Mouse (Mus musculus): Measurements from ENCODE around the gene Clcnkb. TPM values are rescaled to one million over a fixed set of nuclear protein-coding genes. Genes with fewer than 3 reads are reported as not detected.

Clcnkb gene
- polyA plus RNA-seq, 1 experiment: not detected

GRCm38 (mm10) chr4:141445328-141445720 is 29.5 kb upstream of the Clcnkb start:
- H3K4me3 ChIP-seq (ENCODE audit: insufficient read depth, low read depth, low read length): peak overlapping the region; percentile 84
- H3K27ac ChIP-seq (replicated peaks; ENCODE audit: low read depth, low read length): no peak overlapping the region
- peaks cover 12% of the 10 kb centered on the region for H3K4me1 ChIP-seq (ENCODE audit: control insufficient read depth, insufficient read depth, insufficient read length, low read length)

- peak within 1 kb of the TSS; percentile 62; the same call in 1 of the 2 replicates for H3K27ac ChIP-seq (replicated peaks; ENCODE audit: low read depth, low read length)
- peaks cover 12% of the 10 kb centered on the region for H3K4me1 ChIP-seq (ENCODE audit: control insufficient read depth, insufficient read depth, insufficient read length, low read length)
- peak within 1 kb of the TSS; percentile 88 for H3K4me3 ChIP-seq (ENCODE audit: insufficient read depth, low read depth, low read length)
Measured at GRCm38 (mm10) chr4:141444451-141445327, 28.9 kb upstream of the Clcnkb start, which contains the start of gene Zbtb17. TSS of gene Zbtb17 (plus strand) at chr4:141444654.

DNA sequence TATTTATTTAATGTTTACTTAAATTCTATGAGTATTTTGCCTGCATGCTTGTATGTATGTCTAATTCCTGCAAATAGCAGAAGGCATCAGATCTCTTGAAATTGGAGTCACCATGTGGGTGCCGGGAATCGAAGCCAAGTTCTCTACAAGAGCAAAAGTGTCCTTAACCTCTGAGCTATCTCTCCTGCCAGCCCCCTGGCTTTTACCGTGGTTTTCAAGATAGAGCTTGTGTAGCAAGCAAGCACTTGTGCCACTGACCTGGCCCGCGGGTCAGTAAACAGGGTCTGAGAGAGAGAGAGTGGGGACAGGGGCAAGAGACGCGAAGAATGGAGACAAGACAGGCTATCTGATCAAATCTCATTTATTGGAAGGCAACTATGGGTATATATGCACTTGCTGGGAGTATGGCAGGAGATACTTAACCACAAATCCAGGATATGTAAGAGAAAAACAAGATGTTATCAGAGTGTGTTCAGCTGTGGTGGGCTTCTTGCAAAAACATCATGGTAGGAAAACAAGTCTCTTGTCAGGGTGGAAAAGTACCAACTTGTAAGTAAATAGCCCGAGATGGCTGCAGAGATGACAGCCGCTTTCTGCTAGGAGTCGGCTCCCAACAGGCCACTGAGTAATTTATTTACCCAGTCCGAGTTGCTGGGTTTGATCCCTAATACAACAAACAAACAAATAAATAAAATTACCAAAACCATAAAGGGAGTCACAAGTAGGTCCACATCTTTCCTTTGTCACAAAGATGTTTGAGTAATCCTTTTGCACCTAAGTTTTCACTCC is 28.0 kb upstream of the Clcnkb start:
- Histone ChIP-seq H3K27ac (replicated peaks; ENCODE audit: low read depth, low read length) (peak overlapping the region; percentile 62; the same call in 1 of the 2 replicates), H3K4me1 (ENCODE audit: control insufficient read depth, insufficient read depth, insufficient read length, low read length) (peaks cover 12% of the 10 kb centered on the region), H3K4me3 (ENCODE audit: insufficient read depth, low read depth, low read length) (peak overlapping the region; percentile 88)

DNA sequence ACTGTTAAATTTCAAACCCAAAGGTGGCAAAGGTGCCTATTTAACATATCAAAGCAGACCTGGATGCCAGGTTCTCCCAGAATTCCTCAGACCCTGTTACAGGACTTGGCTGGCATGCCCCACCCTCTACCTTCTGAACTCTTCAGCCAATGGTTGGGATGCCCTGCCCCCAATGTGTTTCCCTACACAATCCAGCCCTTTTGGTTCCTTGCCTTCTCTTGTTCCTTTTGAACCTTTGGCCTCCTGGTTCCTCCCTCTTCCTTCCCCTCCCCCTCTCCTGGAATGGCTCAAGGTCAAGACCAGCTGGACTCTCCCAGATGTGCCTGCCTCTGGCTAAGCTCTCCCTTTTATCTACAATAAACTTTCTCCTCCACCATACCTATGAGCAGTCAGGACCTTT is 25.1 kb upstream of the Clcnkb start:
- H3K4me1 ChIP-seq (ENCODE audit: control insufficient read depth, insufficient read depth, insufficient read length, low read length): peaks cover 12% of the 10 kb centered on the region
- H3K27ac ChIP-seq (replicated peaks; ENCODE audit: low read depth, low read length): no peak overlapping the region
- no peak overlapping the region for H3K4me3 ChIP-seq (ENCODE audit: insufficient read depth, low read depth, low read length)

DNA sequence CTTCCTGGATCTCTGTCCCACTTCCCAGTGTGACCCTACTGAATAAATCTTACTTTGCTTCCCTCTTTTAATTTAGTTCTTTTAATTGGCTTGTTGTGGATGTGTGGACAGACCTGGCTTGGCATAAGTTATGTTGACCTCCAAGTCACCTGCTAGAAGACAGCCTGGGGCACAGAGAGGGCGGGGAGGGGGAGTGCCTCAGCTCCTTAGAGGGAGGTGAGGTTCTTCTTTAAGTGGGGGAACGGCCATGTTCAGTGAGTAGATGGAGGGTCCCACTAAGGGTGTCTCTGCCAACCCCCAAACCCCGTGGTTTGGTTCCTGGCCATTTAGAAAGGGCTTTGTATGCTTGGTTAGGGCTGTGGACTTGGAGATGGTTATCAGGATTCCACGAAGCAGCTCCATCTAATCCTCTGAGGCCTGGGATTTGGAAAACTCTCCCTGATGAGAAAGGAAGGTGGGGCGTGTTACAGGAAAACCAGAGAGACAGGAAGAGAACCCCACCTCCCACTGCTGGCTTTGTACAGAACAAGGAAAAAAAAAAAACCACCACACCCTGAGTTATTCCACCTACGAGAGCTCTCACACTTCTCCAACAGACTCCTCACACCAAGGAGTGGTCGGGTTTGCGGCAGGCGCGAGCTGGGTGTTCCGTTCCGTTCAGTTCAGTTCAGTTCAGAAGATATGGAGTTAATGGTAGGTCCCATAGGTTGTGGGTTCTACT is 23.4 kb upstream of the Clcnkb start:
- Histone ChIP-seq H3K27ac (replicated peaks; ENCODE audit: low read depth, low read length) (peak overlapping the region; percentile 69), H3K4me1 (ENCODE audit: control insufficient read depth, insufficient read depth, insufficient read length, low read length) (peaks cover 8% of the 10 kb centered on the region), H3K4me3 (ENCODE audit: insufficient read depth, low read depth, low read length) (no peak overlapping the region)

DNA sequence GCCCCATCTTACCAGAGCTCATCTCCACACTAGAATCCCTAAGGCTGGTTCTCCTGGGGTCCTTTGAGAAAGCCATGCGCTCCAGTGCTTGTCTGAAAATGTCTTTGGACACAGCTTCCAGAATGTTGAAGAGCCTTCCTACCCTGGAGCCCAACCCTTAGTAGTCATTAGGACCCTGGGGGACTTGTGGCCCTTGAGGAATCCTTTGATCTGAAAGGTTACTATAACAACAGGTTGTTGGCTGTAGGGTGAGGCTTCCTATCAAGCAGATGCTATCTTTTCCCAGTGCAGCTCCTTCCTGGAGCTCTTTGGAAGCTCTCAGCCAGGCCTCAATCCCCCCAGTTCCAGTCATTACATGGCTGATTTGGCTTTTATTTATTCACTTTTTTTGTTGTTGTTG is 20.2 kb upstream of the Clcnkb start, which contains the start of gene Srarp:
Srarp (minus strand) TSS at position 132 of the 400 bp plus-strand sequence.
- Histone ChIP-seq H3K4me3 (ENCODE audit: insufficient read depth, low read depth, low read length) (no peak within 1 kb of the TSS), H3K27ac (replicated peaks; ENCODE audit: low read depth, low read length) (no peak within 1 kb of the TSS), H3K4me1 (ENCODE audit: control insufficient read depth, insufficient read depth, insufficient read length, low read length) (peaks cover 3% of the 10 kb centered on the region)

GRCm38 (mm10) chr4:141433191-141433590 is 17.4 kb upstream of the Clcnkb start:
- Histone ChIP-seq H3K4me3 (ENCODE audit: insufficient read depth, low read depth, low read length) (no peak overlapping the region), H3K27ac (replicated peaks; ENCODE audit: low read depth, low read length) (no peak overlapping the region), H3K4me1 (ENCODE audit: control insufficient read depth, insufficient read depth, insufficient read length, low read length) (no peaks in the 10 kb centered on the region)

GRCm38 (mm10) chr4:141432666-141433065 is 16.9 kb upstream of the Clcnkb start:
- no peaks in the 10 kb centered on the region for H3K4me1 ChIP-seq (ENCODE audit: control insufficient read depth, insufficient read depth, insufficient read length, low read length)
- H3K4me3 ChIP-seq (ENCODE audit: insufficient read depth, low read depth, low read length): no peak overlapping the region
- no peak overlapping the region for H3K27ac ChIP-seq (replicated peaks; ENCODE audit: low read depth, low read length)

DNA sequence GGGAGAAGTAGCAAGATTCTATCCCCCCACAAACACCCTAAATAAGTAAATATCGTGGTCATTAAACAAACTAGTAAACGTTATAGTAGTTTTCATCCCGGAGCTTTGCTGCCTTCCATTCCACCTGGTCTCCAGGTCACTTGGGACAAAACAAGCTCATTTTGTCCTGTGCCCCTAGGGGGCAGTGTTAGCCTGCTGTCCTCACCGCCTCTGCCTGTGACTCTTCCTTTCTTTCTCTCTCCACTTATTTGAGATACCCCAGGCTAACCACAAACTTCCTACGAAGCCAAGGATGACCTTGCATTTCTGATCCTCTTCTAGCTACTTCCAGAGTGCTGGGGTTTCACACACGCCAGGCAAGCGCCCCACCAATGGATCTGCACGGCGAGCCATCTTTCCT is 15.2 kb upstream of the Clcnkb start:
- Histone ChIP-seq H3K4me1 (ENCODE audit: control insufficient read depth, insufficient read depth, insufficient read length, low read length) (no peaks in the 10 kb centered on the region), H3K27ac (replicated peaks; ENCODE audit: low read depth, low read length) (no peak overlapping the region), H3K4me3 (ENCODE audit: insufficient read depth, low read depth, low read length) (no peak overlapping the region)

- H3K4me1 ChIP-seq (ENCODE audit: control insufficient read depth, insufficient read depth, insufficient read length, low read length): no peaks in the 10 kb centered on the region; the same call in 1 of the 2 replicates
- no peak overlapping the region for H3K4me3 ChIP-seq (ENCODE audit: insufficient read depth, low read depth, low read length)
- no peak overlapping the region for H3K27ac ChIP-seq (replicated peaks; ENCODE audit: low read depth, low read length)
Measured at GRCm38 (mm10) chr4:141429847-141430246, 14.0 kb upstream of the Clcnkb start.

GRCm38 (mm10) chr4:141429381-141429780 is 13.6 kb upstream of the Clcnkb start:
- Histone ChIP-seq H3K4me3 (ENCODE audit: insufficient read depth, low read depth, low read length) (no peak overlapping the region), H3K4me1 (ENCODE audit: control insufficient read depth, insufficient read depth, insufficient read length, low read length) (no peaks in the 10 kb centered on the region; the same call in 1 of the 2 replicates), H3K27ac (replicated peaks; ENCODE audit: low read depth, low read length) (no peak overlapping the region)

GRCm38 (mm10) chr4:141427921-141428320 is 12.1 kb upstream of the Clcnkb start:
- H3K4me1 ChIP-seq (ENCODE audit: control insufficient read depth, insufficient read depth, insufficient read length, low read length): no peaks in the 10 kb centered on the region; the same call in 1 of the 2 replicates
- H3K4me3 ChIP-seq (ENCODE audit: insufficient read depth, low read depth, low read length): no peak overlapping the region
- no peak overlapping the region for H3K27ac ChIP-seq (replicated peaks; ENCODE audit: low read depth, low read length)

DNA sequence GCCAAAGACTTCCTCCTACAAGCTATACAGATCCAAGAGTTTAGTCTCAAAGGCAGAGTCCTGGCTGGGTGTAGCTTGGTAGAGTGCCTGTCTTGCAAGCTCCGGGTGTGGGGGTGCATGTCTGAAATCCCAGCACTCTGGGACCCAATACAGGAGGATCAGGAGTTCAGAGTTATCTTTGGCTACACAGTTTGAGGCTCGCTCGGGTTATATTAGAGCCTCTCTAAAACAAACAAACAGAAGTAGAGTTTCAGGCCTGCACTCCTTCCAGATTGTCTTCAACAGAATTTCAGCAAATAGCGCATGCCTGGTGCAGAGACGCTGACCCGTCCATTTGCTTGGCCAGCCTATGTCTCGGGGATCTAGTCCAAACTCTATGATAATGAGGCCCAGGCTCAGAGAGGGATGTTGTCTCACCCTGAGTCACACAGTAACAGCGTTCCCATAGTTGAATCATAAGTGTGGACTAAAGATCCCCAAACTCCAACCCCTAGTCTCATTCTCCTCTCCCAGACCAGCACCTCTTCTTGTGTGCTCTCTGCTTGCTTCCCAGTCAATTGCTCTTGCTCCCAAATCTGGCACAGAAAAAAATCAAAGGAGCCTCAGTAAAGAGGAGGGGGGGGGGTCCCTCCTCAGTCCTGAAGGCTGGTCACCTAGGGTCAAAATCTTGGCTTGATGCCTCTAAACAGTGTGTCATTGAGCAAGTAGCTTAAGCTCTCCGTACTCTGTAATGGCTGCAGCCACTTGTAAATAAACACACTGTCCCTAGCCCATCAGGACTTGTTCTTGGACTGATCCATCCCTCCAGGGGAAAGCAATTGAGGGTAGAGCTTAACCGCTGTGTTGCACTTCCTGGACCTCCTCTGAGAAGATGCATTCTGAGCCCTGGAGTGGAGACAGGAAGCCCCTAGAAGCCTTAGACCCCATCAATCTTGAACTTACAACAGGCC is 11.3 kb upstream of the Clcnkb start:
- Histone ChIP-seq H3K4me3 (ENCODE audit: insufficient read depth, low read depth, low read length) (no peak overlapping the region), H3K27ac (replicated peaks; ENCODE audit: low read depth, low read length) (no peak overlapping the region), H3K4me1 (ENCODE audit: control insufficient read depth, insufficient read depth, insufficient read length, low read length) (no peaks in the 10 kb centered on the region; the same call in 1 of the 2 replicates)
